Mouse (Mus musculus) testis, adult 2 months (tissue): ENCODE results near the gene Filip1.

Experiments used
- CTCF ChIP-seq: fragments of 200-500 bp; IDR thresholded peaks from 2 replicates; pipeline ENCODE4 v1.5.1; 2012; ENCODE audit warnings: low read depth, mild to moderate bottlenecking, inconsistent platforms, low read length, moderate library complexity; ENCODE audit not compliant: control insufficient read depth, insufficient read depth, insufficient replicate concordance
- POLR2A ChIP-seq: fragments of 200-500 bp; IDR thresholded peaks from 2 replicates; pipeline ENCODE4 v1.6.1; 2012; ENCODE audit warnings: low read depth, mild to moderate bottlenecking, inconsistent platforms, low read length, moderate library complexity; ENCODE audit not compliant: control insufficient read depth

- TF ChIP-seq CTCF: no peak
- no peak for TF ChIP-seq POLR2A
Measured at GRCm38 (mm10) chr9:79894665-79895064, 118.0 kb downstream of the Filip1 start.
